Mouse (Mus musculus): ENCODE results near the gene Grap2. TPM values are rescaled to one million over a fixed set of nuclear protein-coding genes. Genes with fewer than 3 reads are reported as not detected.
A peak's percentile ranks its signal among the peaks of the same experiment; 100 is the strongest.

Grap2 gene
- polyA plus RNA-seq, 1 experiment: 16.9 TPM

DNA sequence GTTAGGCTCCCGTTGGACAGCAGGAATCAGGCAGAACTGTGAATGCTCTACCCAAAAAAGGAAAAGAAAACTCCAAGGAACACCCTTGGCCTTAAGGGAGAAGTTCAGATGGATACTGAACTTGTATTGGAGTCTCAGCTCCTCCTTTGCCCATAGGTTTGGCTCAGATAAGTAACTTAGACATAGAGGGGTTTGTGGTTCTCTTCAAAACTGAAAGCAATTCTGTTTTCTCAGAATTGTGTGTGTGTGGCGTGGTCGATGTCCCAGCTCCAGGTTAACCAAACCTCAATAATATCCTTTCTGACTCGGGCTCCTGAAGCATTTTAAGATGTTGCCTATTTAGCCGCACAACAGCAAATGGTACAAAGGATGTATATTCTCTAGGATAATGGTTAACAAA lies 18.2 kb downstream of the Grap2 start:
- Histone ChIP-seq H3K9me3 (ENCODE audit: control insufficient read depth, low read length) (no peaks in the 10 kb centered on the region), H3K27me3 (ENCODE audit: control insufficient read depth) (peaks cover 28% of the 10 kb centered on the region), H3K4me3 (replicated peaks) (no peak overlapping the region), H3K36me3 (ENCODE audit: control insufficient read depth) (no peaks in the 10 kb centered on the region), H3K4me1 (ENCODE audit: control insufficient read depth) (peaks cover 7% of the 10 kb centered on the region)
- TF ChIP-seq GATA1 (IDR thresholded peaks at IDR 0.05; ENCODE audit: low read length) (no peak), TAL1 (IDR thresholded peaks at IDR 0.05; ENCODE audit: low read length) (no peak)

DNA sequence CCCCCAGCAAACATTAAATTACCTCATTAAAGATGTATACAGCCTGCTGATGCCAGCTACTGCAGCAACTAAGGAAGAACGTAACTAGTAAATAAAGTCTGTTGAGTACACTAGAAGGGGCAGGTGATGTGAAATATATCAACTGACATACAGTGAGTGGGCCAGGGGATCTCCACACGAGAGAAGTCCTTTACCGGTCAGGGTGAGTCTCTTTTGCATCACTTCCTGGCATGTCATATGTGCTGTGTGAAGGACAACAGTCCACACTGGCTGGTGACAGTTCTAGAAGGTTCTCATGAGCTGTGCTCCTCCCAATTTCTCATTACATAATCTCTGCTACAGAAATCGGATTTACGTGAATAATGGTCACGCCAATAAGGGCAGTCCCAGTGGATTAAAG lies 20.3 kb downstream of the Grap2 start:
- no peak for TF ChIP-seq GATA1 (IDR thresholded peaks at IDR 0.05; ENCODE audit: low read length)
- TF ChIP-seq TAL1 (IDR thresholded peaks at IDR 0.05; ENCODE audit: low read length): no peak
- H3K9me3 ChIP-seq (ENCODE audit: control insufficient read depth, low read length): no peaks in the 10 kb centered on the region
- H3K4me3 ChIP-seq (replicated peaks): no peak overlapping the region
- no peaks in the 10 kb centered on the region for H3K36me3 ChIP-seq (ENCODE audit: control insufficient read depth)
- peaks cover 7% of the 10 kb centered on the region for H3K4me1 ChIP-seq (ENCODE audit: control insufficient read depth)
- H3K27me3 ChIP-seq (ENCODE audit: control insufficient read depth): peaks cover 29% of the 10 kb centered on the region

- H3K9me3 ChIP-seq (ENCODE audit: control insufficient read depth, low read length): no peaks in the 10 kb centered on the region
- H3K4me1 ChIP-seq (ENCODE audit: control insufficient read depth): peaks cover 13% of the 10 kb centered on the region
- no peak overlapping the region for H3K4me3 ChIP-seq (replicated peaks)
- peaks cover 32% of the 10 kb centered on the region for H3K27me3 ChIP-seq (ENCODE audit: control insufficient read depth)
- no peak for TF ChIP-seq GATA1 (IDR thresholded peaks at IDR 0.05; ENCODE audit: low read length)
- TF ChIP-seq TAL1 (IDR thresholded peaks at IDR 0.05; ENCODE audit: low read length): no peak
- no peaks in the 10 kb centered on the region for H3K36me3 ChIP-seq (ENCODE audit: control insufficient read depth)
These were observed 21.5 kb downstream of the Grap2 start for GRCm38 (mm10) chr15:80593877-80594276.

GRCm38 (mm10) chr15:80598750-80599149 lies 26.4 kb downstream of the Grap2 start:
- Histone ChIP-seq H3K27me3 (ENCODE audit: control insufficient read depth) (peaks cover 17% of the 10 kb centered on the region), H3K4me1 (ENCODE audit: control insufficient read depth) (peaks cover 26% of the 10 kb centered on the region), H3K9me3 (ENCODE audit: control insufficient read depth, low read length) (no peaks in the 10 kb centered on the region), H3K4me3 (replicated peaks) (peak overlapping the region; percentile 59), H3K36me3 (ENCODE audit: control insufficient read depth) (no peaks in the 10 kb centered on the region)
- TF ChIP-seq GATA1 (IDR thresholded peaks at IDR 0.05; ENCODE audit: low read length) (no peak), TAL1 (IDR thresholded peaks at IDR 0.05; ENCODE audit: low read length) (no peak)

- peaks cover 22% of the 10 kb centered on the region for H3K4me1 ChIP-seq (ENCODE audit: control insufficient read depth)
- H3K27me3 ChIP-seq (ENCODE audit: control insufficient read depth): peaks cover 16% of the 10 kb centered on the region
- H3K9me3 ChIP-seq (ENCODE audit: control insufficient read depth, low read length): no peaks in the 10 kb centered on the region
- peak overlapping the region; percentile 59 for H3K4me3 ChIP-seq (replicated peaks)
- TF ChIP-seq GATA1 (IDR thresholded peaks at IDR 0.05; ENCODE audit: low read length) (no peak), TAL1 (IDR thresholded peaks at IDR 0.05; ENCODE audit: low read length) (no peak)
- H3K36me3 ChIP-seq (ENCODE audit: control insufficient read depth): no peaks in the 10 kb centered on the region
These were observed 26.9 kb downstream of the Grap2 start for GRCm38 (mm10) chr15:80599213-80599750.

- Histone ChIP-seq H3K27me3 (ENCODE audit: control insufficient read depth) (peaks cover 14% of the 10 kb centered on the region), H3K4me1 (ENCODE audit: control insufficient read depth) (peaks cover 22% of the 10 kb centered on the region), H3K36me3 (ENCODE audit: control insufficient read depth) (no peaks in the 10 kb centered on the region), H3K9me3 (ENCODE audit: control insufficient read depth, low read length) (no peaks in the 10 kb centered on the region), H3K4me3 (replicated peaks) (peak overlapping the region; percentile 59)
- TF ChIP-seq GATA1 (IDR thresholded peaks at IDR 0.05; ENCODE audit: low read length) (no peak), TAL1 (IDR thresholded peaks at IDR 0.05; ENCODE audit: low read length) (no peak)
These were observed 27.4 kb downstream of the Grap2 start for GRCm38 (mm10) chr15:80599843-80600242.

- H3K4me1 ChIP-seq (ENCODE audit: control insufficient read depth): peaks cover 22% of the 10 kb centered on the region
- H3K9me3 ChIP-seq (ENCODE audit: control insufficient read depth, low read length): no peaks in the 10 kb centered on the region
- TF ChIP-seq TAL1 (IDR thresholded peaks at IDR 0.05; ENCODE audit: low read length) (no peak), GATA1 (IDR thresholded peaks at IDR 0.05; ENCODE audit: low read length) (no peak)
- H3K27me3 ChIP-seq (ENCODE audit: control insufficient read depth): peaks cover 15% of the 10 kb centered on the region
- H3K4me3 ChIP-seq (replicated peaks): no peak overlapping the region
- H3K36me3 ChIP-seq (ENCODE audit: control insufficient read depth): no peaks in the 10 kb centered on the region
These were observed 29.1 kb downstream of the Grap2 start for GRCm38 (mm10) chr15:80601456-80601855.

GRCm38 (mm10) chr15:80602487-80602886 lies 30.1 kb downstream of the Grap2 start:
- Histone ChIP-seq H3K36me3 (ENCODE audit: control insufficient read depth) (no peaks in the 10 kb centered on the region), H3K4me1 (ENCODE audit: control insufficient read depth) (peaks cover 22% of the 10 kb centered on the region), H3K9me3 (ENCODE audit: control insufficient read depth, low read length) (no peaks in the 10 kb centered on the region), H3K4me3 (replicated peaks) (no peak overlapping the region), H3K27me3 (ENCODE audit: control insufficient read depth) (peaks cover 9% of the 10 kb centered on the region)
- no peak for TF ChIP-seq GATA1 (IDR thresholded peaks at IDR 0.05; ENCODE audit: low read length)
- no peak for TF ChIP-seq TAL1 (IDR thresholded peaks at IDR 0.05; ENCODE audit: low read length)

- Histone ChIP-seq H3K4me3 (replicated peaks) (no peak overlapping the region), H3K27me3 (ENCODE audit: control insufficient read depth) (peaks cover 5% of the 10 kb centered on the region), H3K4me1 (ENCODE audit: control insufficient read depth) (peaks cover 14% of the 10 kb centered on the region), H3K36me3 (ENCODE audit: control insufficient read depth) (no peaks in the 10 kb centered on the region), H3K9me3 (ENCODE audit: control insufficient read depth, low read length) (no peaks in the 10 kb centered on the region)
- TF ChIP-seq GATA1 (IDR thresholded peaks at IDR 0.05; ENCODE audit: low read length): no peak
- TF ChIP-seq TAL1 (IDR thresholded peaks at IDR 0.05; ENCODE audit: low read length): no peak
These were observed 31.6 kb downstream of the Grap2 start for GRCm38 (mm10) chr15:80604026-80604425.

DNA sequence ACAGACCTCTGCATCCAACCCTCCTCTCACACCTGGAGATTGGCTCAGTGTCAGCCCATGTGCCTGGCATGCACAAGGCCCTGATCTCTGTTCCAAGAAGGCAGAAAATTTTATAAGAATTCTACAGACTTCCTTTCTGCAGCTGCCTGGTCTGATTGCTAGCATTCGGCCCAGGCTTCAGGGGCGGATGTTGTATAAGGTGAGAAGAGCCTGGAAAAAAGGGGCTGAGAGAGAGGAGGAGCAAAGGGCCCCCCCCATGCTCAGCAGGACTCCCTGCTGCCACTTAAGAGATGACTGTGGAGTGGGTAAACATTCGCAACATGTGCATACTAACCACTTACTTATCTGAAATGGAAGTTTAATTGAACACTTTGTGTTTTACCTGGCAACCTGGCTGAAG lies 35.6 kb downstream of the Grap2 start:
- no peak overlapping the region for H3K4me3 ChIP-seq (replicated peaks)
- TF ChIP-seq TAL1 (IDR thresholded peaks at IDR 0.05; ENCODE audit: low read length) (no peak), GATA1 (IDR thresholded peaks at IDR 0.05; ENCODE audit: low read length) (no peak)
- H3K9me3 ChIP-seq (ENCODE audit: control insufficient read depth, low read length): no peaks in the 10 kb centered on the region
- H3K27me3 ChIP-seq (ENCODE audit: control insufficient read depth): peaks cover 3% of the 10 kb centered on the region
- H3K36me3 ChIP-seq (ENCODE audit: control insufficient read depth): no peaks in the 10 kb centered on the region
- H3K4me1 ChIP-seq (ENCODE audit: control insufficient read depth): peaks cover 20% of the 10 kb centered on the region
